Mouse (Mus musculus) heart, adult 11 months (tissue): ENCODE measurements around the gene Pwp2.
A peak's percentile ranks its signal among the peaks of the same experiment; 100 is the strongest.
"Not testable (repeated sequence)": the region's sequence is repeated elsewhere in the genome, so short reads cannot be mapped to it uniquely, and the experiment has no call there.

Source experiments
- DNase-seq: peaks from one replicate; pipeline ENCODE4 v3.0.0; 2022

The Pwp2 gene

GRCm38 (mm10) chr10:78184531-78185380 is at the start of gene Pwp2:
Gene Pwp2 (minus strand): TSS chr10:78185149.
- peak; percentile 99 for DNase-seq

GRCm38 (mm10) chr10:78233756-78234155 is 48.8 kb upstream of the Pwp2 start:
- DNase-seq: no peak

GRCm38 (mm10) chr10:78233161-78233560 is 48.2 kb upstream of the Pwp2 start:
- DNase-seq: no peak

- no peak for DNase-seq
Observed at GRCm38 (mm10) chr10:78232301-78232980, 47.5 kb upstream of the Pwp2 start.

GRCm38 (mm10) chr10:78228560-78228928 is 43.6 kb upstream of the Pwp2 start:
- no peak for DNase-seq

GRCm38 (mm10) chr10:78227875-78228559 is 43.1 kb upstream of the Pwp2 start:
- peak; percentile 94 for DNase-seq

GRCm38 (mm10) chr10:78224136-78224535 is 39.2 kb upstream of the Pwp2 start:
- DNase-seq: no peak

GRCm38 (mm10) chr10:78222908-78223307 is 38.0 kb upstream of the Pwp2 start:
- peak; percentile 93 for DNase-seq

- no peak for DNase-seq
Observed at GRCm38 (mm10) chr10:78221315-78221714, 36.4 kb upstream of the Pwp2 start.

- DNase-seq: no peak
Observed at GRCm38 (mm10) chr10:78219528-78219927, 34.6 kb upstream of the Pwp2 start.

- DNase-seq: no peak
Observed at GRCm38 (mm10) chr10:78218576-78218975, 33.6 kb upstream of the Pwp2 start.

GRCm38 (mm10) chr10:78216376-78217083 is 31.6 kb upstream of the Pwp2 start:
- no peak for DNase-seq

- DNase-seq: no peak
Observed at GRCm38 (mm10) chr10:78214371-78214770, 29.4 kb upstream of the Pwp2 start.

GRCm38 (mm10) chr10:78211311-78211710 is 26.4 kb upstream of the Pwp2 start:
- DNase-seq: no peak

- no peak for DNase-seq
Observed at GRCm38 (mm10) chr10:78201182-78201581, 16.2 kb upstream of the Pwp2 start.

- DNase-seq: no peak
Observed at GRCm38 (mm10) chr10:78192933-78193332, 8.0 kb upstream of the Pwp2 start.

- not testable (repeated sequence) for DNase-seq
Observed at GRCm38 (mm10) chr10:78186076-78186475, 1.1 kb upstream of the Pwp2 start.

- DNase-seq: no peak
Observed at GRCm38 (mm10) chr10:78185381-78185725, 404 bp upstream of the Pwp2 start.

- DNase-seq: peak; percentile 85
Observed at GRCm38 (mm10) chr10:78183577-78183976, 1.4 kb downstream of the Pwp2 start.

- DNase-seq: peak; percentile 89
Observed at GRCm38 (mm10) chr10:78182321-78182720, 2.6 kb downstream of the Pwp2 start.

- peak; percentile 84 for DNase-seq
Observed at GRCm38 (mm10) chr10:78174474-78174873, 10.5 kb downstream of the Pwp2 start.

- peak; percentile 92 for DNase-seq
Observed at GRCm38 (mm10) chr10:78171581-78171980, 13.4 kb downstream of the Pwp2 start.

- DNase-seq: peak; percentile 91
Observed at GRCm38 (mm10) chr10:78171057-78171456, 13.9 kb downstream of the Pwp2 start.
